Mouse (Mus musculus): ENCODE results near the gene Gm3055.
"Not testable (repeated sequence)": the region's sequence is repeated elsewhere in the genome, so short reads cannot be mapped to it uniquely, and the experiment has no call there.

Gene Gm3055

DNA sequence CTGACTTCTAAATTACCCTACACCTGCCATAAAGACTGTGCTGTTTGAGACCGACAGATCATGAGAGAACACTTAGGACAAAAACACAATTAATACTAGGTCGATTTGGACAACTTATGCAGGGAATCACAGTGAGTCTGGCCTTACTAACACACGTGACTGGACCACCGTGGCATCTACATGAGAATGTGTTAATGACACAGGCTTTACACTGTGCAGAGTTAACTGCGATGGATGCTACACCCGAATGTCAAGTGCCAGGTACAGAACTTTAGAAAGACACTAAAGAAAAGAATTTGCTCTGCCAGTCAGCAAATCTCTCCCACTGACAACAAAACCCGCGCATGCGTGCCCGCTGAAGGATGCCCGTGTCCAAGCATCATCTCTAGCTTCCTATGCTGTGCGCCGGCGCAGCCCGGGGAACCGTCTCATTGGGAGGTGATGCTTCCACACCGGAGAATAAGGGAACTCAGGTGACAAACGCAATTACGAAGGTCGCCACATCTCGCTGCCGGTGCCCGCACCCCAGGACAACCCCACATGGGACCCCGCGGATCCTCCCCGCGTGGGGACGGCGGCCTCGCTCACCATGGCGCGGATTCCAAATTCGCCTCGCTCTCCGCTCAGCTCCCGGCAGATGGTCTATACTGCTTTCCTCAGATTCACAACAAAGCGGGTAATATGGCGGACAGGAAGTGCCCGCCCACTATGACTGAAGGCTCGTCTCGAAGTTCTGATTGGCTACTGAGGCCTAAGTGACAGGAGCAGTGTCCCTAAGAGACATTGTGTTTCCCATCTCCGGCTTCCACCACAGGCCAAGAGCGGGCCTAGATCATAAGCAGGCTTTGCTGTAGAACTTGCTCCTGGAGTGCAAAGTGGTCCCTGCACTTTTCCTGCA lies at the start of gene Gm3055:
TSS of gene Gm3055 (minus strand) at position 656 of the 898 bp plus-strand sequence.
- in situ Hi-C loops (cut with MboI, MseI): not testable (repeated sequence)

DNA sequence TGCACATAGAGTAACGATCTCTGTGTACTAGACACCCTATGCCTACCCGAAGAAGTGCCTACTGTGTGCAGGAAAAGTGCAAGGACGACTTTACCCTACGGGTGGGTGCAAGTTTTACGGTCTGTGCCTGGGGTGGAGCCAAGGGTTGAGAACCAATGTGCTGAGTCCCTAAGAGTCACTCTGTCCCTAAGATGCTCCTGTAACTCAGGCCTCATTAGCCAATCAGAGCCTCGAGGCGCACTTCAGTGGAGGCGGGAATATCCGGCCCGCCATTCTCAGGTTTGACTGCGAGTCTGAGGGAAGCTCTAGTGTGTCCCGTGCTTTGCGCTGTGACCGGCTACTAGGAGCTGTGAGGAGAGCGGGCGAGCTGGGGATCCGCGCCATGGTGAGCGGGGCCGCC lies 40.9 kb upstream of the Gm3055 start, which contains the start of gene Gm4767:
TSS of gene Gm4767 (plus strand) at position 288 of the 400 bp plus-strand sequence.
- in situ Hi-C loops (cut with MboI, MseI): loop anchor here (5.0 kb wide), 1 partner anchor 170 kb away; no protein-coding TSS in a partner anchor

DNA sequence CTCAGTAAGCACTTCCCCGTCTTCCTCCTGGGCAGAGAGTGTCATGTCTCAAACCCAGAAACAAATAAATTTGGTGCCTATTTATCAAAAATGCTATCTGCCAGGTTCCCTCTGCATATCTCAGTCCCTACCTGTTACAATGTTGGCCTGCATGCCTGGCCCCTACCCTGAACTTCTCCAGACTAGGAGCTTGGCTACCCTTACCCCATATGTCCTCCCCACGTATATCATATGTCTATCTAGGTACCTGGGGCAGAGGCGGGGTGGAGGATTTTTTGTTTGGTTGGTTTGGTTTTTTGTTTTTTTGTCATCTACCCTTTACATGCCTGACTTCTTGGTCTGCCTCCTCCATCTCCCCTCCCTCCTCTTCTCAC lies 430 bp upstream of the Gm3055 start:
- in situ Hi-C loops (cut with MboI, MseI): not testable (repeated sequence)

DNA sequence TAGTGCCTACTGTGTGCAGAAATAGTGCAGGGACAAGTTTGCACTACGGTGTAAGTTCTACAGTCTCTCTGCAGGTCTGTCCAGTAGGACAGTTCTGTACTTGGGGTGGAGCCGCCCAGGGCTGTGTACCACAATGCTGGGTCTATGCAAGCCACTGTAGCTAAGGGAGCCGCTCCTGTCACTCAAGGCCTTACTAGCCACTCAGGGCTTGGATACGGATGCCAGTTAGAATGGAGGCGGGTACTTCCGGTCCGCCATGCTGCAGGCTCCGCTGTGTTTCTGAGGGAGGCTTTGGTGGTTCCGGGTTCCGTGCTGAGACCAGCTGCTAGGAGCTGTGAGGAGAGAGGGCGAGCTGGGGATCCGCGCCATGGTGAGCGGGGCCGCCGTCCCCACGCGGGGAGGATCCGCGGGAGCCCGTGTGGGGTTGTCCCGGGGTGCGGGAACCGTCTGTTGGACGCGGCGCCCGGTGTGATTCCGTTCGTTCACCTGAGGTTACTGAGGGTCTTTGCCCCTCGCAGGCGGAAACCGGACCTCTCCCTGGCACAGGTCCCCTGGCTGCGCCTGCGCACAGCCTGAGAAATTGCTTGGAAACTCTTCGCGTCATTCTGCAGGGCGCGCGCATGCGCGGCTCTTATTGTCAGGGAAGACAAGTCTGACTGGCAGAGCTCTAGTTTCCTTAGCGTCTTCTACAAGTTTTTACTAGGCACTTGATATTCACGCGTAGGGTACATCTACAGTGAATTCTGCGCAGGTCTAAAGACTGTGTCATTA lies 66.2 kb downstream of the Gm3055 start, which contains the start of gene Zfp433:
TSS of gene Zfp433 (plus strand) at position 295 of the 771 bp plus-strand sequence.
- in situ Hi-C loops (cut with MboI, MseI): loop anchor here (5.0 to 10.0 kb wide), 2 partner anchors 57 to 290 kb away; partner anchors contain the start of gene Gm10778
